Mouse (Mus musculus) testis, adult 2 months (tissue): ENCODE measurements around the gene Gp6.

Experiments used
- CTCF ChIP-seq: fragments of 200-500 bp; IDR thresholded peaks from 2 replicates; pipeline ENCODE4 v1.5.1; 2012; ENCODE audit warnings: low read depth, mild to moderate bottlenecking, inconsistent platforms, low read length, moderate library complexity; ENCODE audit not compliant: control insufficient read depth, insufficient read depth, insufficient replicate concordance
- POLR2A ChIP-seq: fragments of 200-500 bp; IDR thresholded peaks from 2 replicates; pipeline ENCODE4 v1.6.1; 2012; ENCODE audit warnings: low read depth, mild to moderate bottlenecking, inconsistent platforms, low read length, moderate library complexity; ENCODE audit not compliant: control insufficient read depth

GRCm38 (mm10) chr7:4420230-4420629 is 22.7 kb upstream of the Gp6 start:
- no peak for TF ChIP-seq POLR2A
- TF ChIP-seq CTCF: no peak
